Mouse (Mus musculus): ENCODE data around the gene Nusap1. TPM values are rescaled to one million over a fixed set of nuclear protein-coding genes. Genes with fewer than 3 reads are reported as not detected.

Nusap1 gene
- polyA plus RNA-seq, 1 experiment from 2014 or later, result 121 TPM

- under 1% methylated on average over 53 of the region's 58 CpGs for WGBS
Measured at GRCm38 (mm10) chr2:119674525-119675214, 56.6 kb downstream of the Nusap1 start, which contains the start of gene Rtf1. Rtf1 (plus strand) TSS chr2:119675068.

GRCm38 (mm10) chr2:119675215-119675784, 57.2 kb downstream of the Nusap1 start:
- peak; percentile 92 for ATAC-seq (ENCODE audit: low FRiP score)
- Histone ChIP-seq H3K27me3 (ENCODE audit: control insufficient read depth, insufficient read depth, low read length) (no peaks in the 10 kb centered on the region), H3K9me3 (ENCODE audit: control insufficient read depth, low read length) (no peaks in the 10 kb centered on the region), H3K4me3 (ENCODE audit: low read depth, low read length) (peak overlapping the region; percentile 77), H3K36me3 (ENCODE audit: control insufficient read depth, insufficient read depth, low read length) (no peaks in the 10 kb centered on the region), H3K27ac (ENCODE audit: low read depth, low read length) (peak overlapping the region; percentile 46; the same call in 1 of the 2 replicates), H3K9ac (ENCODE audit: low read length) (peak overlapping the region; percentile 93), H3K4me1 (ENCODE audit: control insufficient read depth, insufficient read depth, low read length) (peaks cover 9% of the 10 kb centered on the region), H3K4me2 (peak overlapping the region; percentile 66)
- WGBS, result under 1% methylated on average over 39 of the region's 39 CpGs
- DNase-seq (ENCODE audit: low spot score, missing footprints), result no peak

More at GRCm38 (mm10) chr2:119674525-119675214, 56.6 kb downstream of the Nusap1 start, which contains the start of gene Rtf1:
- Histone ChIP-seq H3K36me3 (ENCODE audit: control insufficient read depth, insufficient read depth, low read length) (no peaks in the 10 kb centered on the region), H3K4me2 (peak within 1 kb of the TSS; percentile 86), H3K27ac (ENCODE audit: low read depth, low read length) (peak within 1 kb of the TSS; percentile 58; the same call in 1 of the 2 replicates), H3K27me3 (ENCODE audit: control insufficient read depth, insufficient read depth, low read length) (no peaks in the 10 kb centered on the region), H3K4me1 (ENCODE audit: control insufficient read depth, insufficient read depth, low read length) (peaks cover 9% of the 10 kb centered on the region), H3K4me3 (ENCODE audit: low read depth, low read length) (peak within 1 kb of the TSS; percentile 77), H3K9ac (ENCODE audit: low read length) (peak within 1 kb of the TSS; percentile 93), H3K9me3 (ENCODE audit: control insufficient read depth, low read length) (no peaks in the 10 kb centered on the region)
- ATAC-seq (ENCODE audit: low FRiP score) (peak; percentile 96), DNase-seq (ENCODE audit: low spot score, missing footprints) (peak; percentile 100)

GRCm38 (mm10) chr2:119675831-119676230, 57.7 kb downstream of the Nusap1 start:
- H3K4me3 ChIP-seq (ENCODE audit: low read depth, low read length), result peak overlapping the region; percentile 77
- H3K27me3 ChIP-seq (ENCODE audit: control insufficient read depth, insufficient read depth, low read length), result no peaks in the 10 kb centered on the region
- 10% methylated on average over 5 of the region's 5 CpGs for WGBS
- ATAC-seq (ENCODE audit: low FRiP score) (no peak), DNase-seq (ENCODE audit: low spot score, missing footprints) (no peak)
- no peak overlapping the region for H3K27ac ChIP-seq (ENCODE audit: low read depth, low read length)
- H3K9me3 ChIP-seq (ENCODE audit: control insufficient read depth, low read length), result no peaks in the 10 kb centered on the region
- peaks cover 9% of the 10 kb centered on the region for H3K4me1 ChIP-seq (ENCODE audit: control insufficient read depth, insufficient read depth, low read length)
- peak overlapping the region; percentile 66 for H3K4me2 ChIP-seq
- peak overlapping the region; percentile 93 for H3K9ac ChIP-seq (ENCODE audit: low read length)
- H3K36me3 ChIP-seq (ENCODE audit: control insufficient read depth, insufficient read depth, low read length), result no peaks in the 10 kb centered on the region

- WGBS, result 97% methylated on average over 2 of the region's 2 CpGs
- H3K4me2 ChIP-seq, result no peak overlapping the region
- 0 out of 2 replicates have a peak, but pooled peaks cover 7% of the 10 kb centered on the region for H3K36me3 ChIP-seq (ENCODE audit: control insufficient read depth, insufficient read depth, low read length)
- no peak overlapping the region for H3K9ac ChIP-seq (ENCODE audit: low read length)
- H3K9me3 ChIP-seq (ENCODE audit: control insufficient read depth, low read length), result no peaks in the 10 kb centered on the region
- DNase-seq (ENCODE audit: low spot score, missing footprints) (no peak), ATAC-seq (ENCODE audit: low FRiP score) (no peak)
- H3K4me3 ChIP-seq (ENCODE audit: low read depth, low read length), result no peak overlapping the region
- H3K27ac ChIP-seq (ENCODE audit: low read depth, low read length), result no peak overlapping the region
- no peaks in the 10 kb centered on the region for H3K27me3 ChIP-seq (ENCODE audit: control insufficient read depth, insufficient read depth, low read length)
- no peaks in the 10 kb centered on the region for H3K4me1 ChIP-seq (ENCODE audit: control insufficient read depth, insufficient read depth, low read length)
Measured at GRCm38 (mm10) chr2:119683706-119684105, 65.6 kb downstream of the Nusap1 start.

GRCm38 (mm10) chr2:119692003-119692701, 74.1 kb downstream of the Nusap1 start:
- ATAC-seq (ENCODE audit: low FRiP score), result no peak
- no peaks in the 10 kb centered on the region for H3K9me3 ChIP-seq (ENCODE audit: control insufficient read depth, low read length)
- WGBS, result 79% methylated on average over 9 of the region's 9 CpGs
- H3K4me3 ChIP-seq (ENCODE audit: low read depth, low read length), result no peak overlapping the region
- DNase-seq (ENCODE audit: low spot score, missing footprints), result no peak
- H3K27me3 ChIP-seq (ENCODE audit: control insufficient read depth, insufficient read depth, low read length), result no peaks in the 10 kb centered on the region
- no peaks in the 10 kb centered on the region for H3K4me1 ChIP-seq (ENCODE audit: control insufficient read depth, insufficient read depth, low read length)
- H3K4me2 ChIP-seq, result no peak overlapping the region
- H3K36me3 ChIP-seq (ENCODE audit: control insufficient read depth, insufficient read depth, low read length), result 0 out of 2 replicates have a peak, but pooled peaks cover 3% of the 10 kb centered on the region
- H3K9ac ChIP-seq (ENCODE audit: low read length), result no peak overlapping the region; the same call in 1 of the 2 replicates
- no peak overlapping the region for H3K27ac ChIP-seq (ENCODE audit: low read depth, low read length)

DNA sequence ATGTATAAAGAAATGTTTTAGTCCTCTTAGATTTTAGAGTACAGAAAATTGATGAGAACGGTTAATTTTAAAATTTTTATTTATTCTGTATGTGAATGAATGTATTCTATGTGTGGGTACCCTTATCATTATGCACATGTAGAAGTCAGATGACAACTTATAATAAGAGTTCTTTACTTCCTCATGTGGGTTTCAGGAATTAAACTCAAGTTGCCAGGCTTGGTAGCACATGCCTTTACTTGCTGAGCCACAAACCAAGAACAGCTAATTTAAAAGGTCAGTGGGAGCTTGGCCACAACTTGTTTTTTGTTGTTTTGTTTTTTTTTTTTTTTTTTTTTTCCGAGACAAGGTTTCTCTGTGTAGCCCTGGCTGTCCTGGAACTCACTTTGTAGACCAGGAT, 76.7 kb downstream of the Nusap1 start:
- H3K4me2 ChIP-seq, result no peak overlapping the region
- ATAC-seq (ENCODE audit: low FRiP score) (no peak), DNase-seq (ENCODE audit: low spot score, missing footprints) (no peak)
- no peaks in the 10 kb centered on the region for H3K27me3 ChIP-seq (ENCODE audit: control insufficient read depth, insufficient read depth, low read length)
- no peak overlapping the region for H3K4me3 ChIP-seq (ENCODE audit: low read depth, low read length)
- no peaks in the 10 kb centered on the region for H3K4me1 ChIP-seq (ENCODE audit: control insufficient read depth, insufficient read depth, low read length)
- no peaks in the 10 kb centered on the region for H3K36me3 ChIP-seq (ENCODE audit: control insufficient read depth, insufficient read depth, low read length)
- H3K27ac ChIP-seq (ENCODE audit: low read depth, low read length), result no peak overlapping the region
- 92% methylated on average over 2 of the region's 2 CpGs for WGBS
- no peaks in the 10 kb centered on the region for H3K9me3 ChIP-seq (ENCODE audit: control insufficient read depth, low read length)
- no peak overlapping the region for H3K9ac ChIP-seq (ENCODE audit: low read length)

GRCm38 (mm10) chr2:119696111-119696510, 78.0 kb downstream of the Nusap1 start:
- 83% methylated on average over 1 of the region's 1 CpGs for WGBS
- no peak overlapping the region for H3K9ac ChIP-seq (ENCODE audit: low read length)
- no peak overlapping the region for H3K27ac ChIP-seq (ENCODE audit: low read depth, low read length)
- no peaks in the 10 kb centered on the region for H3K9me3 ChIP-seq (ENCODE audit: control insufficient read depth, low read length)
- ATAC-seq (ENCODE audit: low FRiP score) (no peak), DNase-seq (ENCODE audit: low spot score, missing footprints) (no peak)
- no peaks in the 10 kb centered on the region for H3K27me3 ChIP-seq (ENCODE audit: control insufficient read depth, insufficient read depth, low read length)
- H3K4me2 ChIP-seq, result no peak overlapping the region
- no peak overlapping the region for H3K4me3 ChIP-seq (ENCODE audit: low read depth, low read length)
- no peaks in the 10 kb centered on the region for H3K36me3 ChIP-seq (ENCODE audit: control insufficient read depth, insufficient read depth, low read length)
- no peaks in the 10 kb centered on the region for H3K4me1 ChIP-seq (ENCODE audit: control insufficient read depth, insufficient read depth, low read length)

DNA sequence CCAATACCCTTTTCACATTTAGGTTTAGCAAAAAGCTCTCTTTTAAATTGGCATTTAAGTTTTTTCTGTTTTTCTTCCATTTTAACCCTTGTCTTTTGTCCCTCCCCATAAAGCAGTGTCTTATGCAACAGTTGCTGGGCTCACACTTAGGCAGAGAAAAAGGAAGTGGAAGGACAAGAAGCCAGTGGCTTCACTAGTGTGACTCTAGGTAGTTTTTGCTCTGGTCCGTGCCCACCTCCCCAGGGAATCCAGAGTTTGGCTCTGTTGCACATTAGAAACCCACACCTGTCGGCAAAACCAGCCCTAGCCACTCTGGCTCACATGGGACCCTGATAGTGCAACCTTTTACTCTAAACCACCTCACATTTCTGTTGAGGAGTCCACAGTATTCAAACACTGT, 80.4 kb downstream of the Nusap1 start:
- Histone ChIP-seq H3K4me2 (no peak overlapping the region), H3K9ac (ENCODE audit: low read length) (no peak overlapping the region), H3K4me1 (ENCODE audit: control insufficient read depth, insufficient read depth, low read length) (no peaks in the 10 kb centered on the region), H3K27me3 (ENCODE audit: control insufficient read depth, insufficient read depth, low read length) (no peaks in the 10 kb centered on the region), H3K4me3 (ENCODE audit: low read depth, low read length) (no peak overlapping the region), H3K9me3 (ENCODE audit: control insufficient read depth, low read length) (no peaks in the 10 kb centered on the region), H3K36me3 (ENCODE audit: control insufficient read depth, insufficient read depth, low read length) (no peaks in the 10 kb centered on the region), H3K27ac (ENCODE audit: low read depth, low read length) (no peak overlapping the region)
- WGBS, result 84% methylated on average over 2 of the region's 2 CpGs
- ATAC-seq (ENCODE audit: low FRiP score), result no peak
- DNase-seq (ENCODE audit: low spot score, missing footprints), result no peak

- no peak overlapping the region for H3K27ac ChIP-seq (ENCODE audit: low read depth, low read length)
- WGBS, result 95% methylated on average over 3 of the region's 3 CpGs
- H3K36me3 ChIP-seq (ENCODE audit: control insufficient read depth, insufficient read depth, low read length), result no peaks in the 10 kb centered on the region
- no peak overlapping the region for H3K4me2 ChIP-seq
- no peak overlapping the region for H3K4me3 ChIP-seq (ENCODE audit: low read depth, low read length)
- ATAC-seq (ENCODE audit: low FRiP score) (no peak), DNase-seq (ENCODE audit: low spot score, missing footprints) (no peak)
- no peaks in the 10 kb centered on the region for H3K27me3 ChIP-seq (ENCODE audit: control insufficient read depth, insufficient read depth, low read length)
- no peaks in the 10 kb centered on the region for H3K9me3 ChIP-seq (ENCODE audit: control insufficient read depth, low read length)
- no peak overlapping the region for H3K9ac ChIP-seq (ENCODE audit: low read length)
- no peaks in the 10 kb centered on the region for H3K4me1 ChIP-seq (ENCODE audit: control insufficient read depth, insufficient read depth, low read length)
Measured at GRCm38 (mm10) chr2:119699962-119700361, 81.9 kb downstream of the Nusap1 start.
